In genomic region chr19:60580582-60581339, GRCm38 (mm10) we compare ENCODE assay signal across 7 mouse cellular contexts. TPM values are rescaled to one million over a fixed set of nuclear protein-coding genes. Genes with fewer than 3 reads are reported as not detected.
DNase-seq lines count a peak whose midpoint lies in the region; ATAC-seq lines count a peak whose summit lies in the region.

Gene Cacul1 (minus strand): TSS chr19:60581025.

- peaks cover 9% of the 10 kb centered on the region for H3K4me1 ChIP-seq in intestine, embryonic 16.5 days (ENCODE audit: control insufficient read depth, insufficient read depth, low read length)
- peaks cover 12% of the 10 kb centered on the region for H3K4me1 ChIP-seq in midbrain, embryonic 11.5 days (ENCODE audit: control insufficient read depth, insufficient read depth, low read length)

- H3K4me3 ChIP-seq in intestine, embryonic 16.5 days (ENCODE audit: low read length), result peak within 1 kb of the TSS; percentile 95
- peak within 1 kb of the TSS; percentile 97 for H3K4me3 ChIP-seq in midbrain, embryonic 11.5 days (ENCODE audit: low read depth, low read length)

- no peaks in the 10 kb centered on the region for H3K36me3 ChIP-seq in intestine, embryonic 16.5 days (ENCODE audit: control insufficient read depth, insufficient read depth, low read length)
- no peaks in the 10 kb centered on the region; the same call in 1 of the 2 replicates for H3K36me3 ChIP-seq in midbrain, embryonic 11.5 days (ENCODE audit: control insufficient read depth, insufficient read depth, low read length)

- no peaks in the 10 kb centered on the region for H3K27me3 ChIP-seq in intestine, embryonic 16.5 days (replicated peaks; ENCODE audit: control insufficient read depth, insufficient read depth, low read length)
- H3K27me3 ChIP-seq in midbrain, embryonic 11.5 days (ENCODE audit: control insufficient read depth, insufficient read depth, low read length), result no peaks in the 10 kb centered on the region

- intact Hi-C loops in left cerebral cortex, postnatal 36 days (cut with DNase I), result loop anchor here (1.0 kb wide), 1 partner anchor 175 kb away; the partner anchor contains the start of gene Nanos1

- WGBS in intestine, embryonic 16.5 days, result under 1% methylated on average over 64 of the region's 64 CpGs
- under 1% methylated on average over 53 of the region's 64 CpGs for WGBS in midbrain, embryonic 11.5 days

- peak within 1 kb of the TSS; percentile 87 for H3K9ac ChIP-seq in intestine, embryonic 16.5 days (ENCODE audit: low read depth, low read length)
- H3K9ac ChIP-seq in midbrain, embryonic 11.5 days (ENCODE audit: low read length), result peak within 1 kb of the TSS; percentile 97

- no peaks in the 10 kb centered on the region for H3K9me3 ChIP-seq in intestine, embryonic 16.5 days (ENCODE audit: control insufficient read depth, low read length)
- H3K9me3 ChIP-seq in midbrain, embryonic 11.5 days (ENCODE audit: control insufficient read depth, low read length), result no peaks in the 10 kb centered on the region

- peak; percentile 97 for ATAC-seq in intestine, embryonic 16.5 days
- ATAC-seq in midbrain, embryonic 11.5 days (ENCODE audit: low FRiP score), result peak; percentile 97

- peak within 1 kb of the TSS; percentile 93 for H3K27ac ChIP-seq in intestine, embryonic 16.5 days (ENCODE audit: low read length)
- H3K27ac ChIP-seq in midbrain, embryonic 11.5 days (ENCODE audit: low read depth, low read length), result peak within 1 kb of the TSS; percentile 83

- peak within 1 kb of the TSS; percentile 72 for H3K4me2 ChIP-seq in intestine, embryonic 16.5 days (ENCODE audit: low read depth, low read length)
- peak within 1 kb of the TSS; percentile 81 for H3K4me2 ChIP-seq in midbrain, embryonic 11.5 days

- DNase-seq in adrenal gland, adult 8-10 months, result peak; percentile 97
- peak; percentile 97 for DNase-seq in embryo, embryonic 9.5 days (ENCODE audit: extremely low spot score)
- peak; percentile 91 to 94 for DNase-seq in gastrocnemius, postnatal 4 days (ENCODE audit: low spot score in 2 of 2)
- peak; percentile 94 to 95 for DNase-seq in left cerebral cortex, postnatal 36 days (ENCODE audit: low spot score in 2 of 2)
- DNase-seq in midbrain, embryonic 11.5 days (ENCODE audit: low spot score, missing footprints), result peak; percentile 99
- DNase-seq in skeletal muscle tissue, adult 2 months (ENCODE audit: low read depth, low spot score), result peak; percentile 98

RNA-seq across cellular contexts. Expression of gene Cacul1, which starts in this region (rescaled TPM):
- total RNA-seq in adrenal gland, adult 8-10 months (2022), result 10 to 100 TPM; 47.6 to 50.8 (median 49.0) TPM
- 10 to 100 TPM; 35.0 to 36.8 TPM for total RNA-seq in gastrocnemius, postnatal 4 days (2021)
- 12.2 and 12.4 TPM in 2 replicates for polyA plus RNA-seq in intestine, embryonic 16.5 days (2015; fragmentation: Nextera tagmentation; extraction: Ambion mirVana)
- total RNA-seq in left cerebral cortex, postnatal 36 days (2021), result 10 to 100 TPM; 45.6 to 54.5 TPM
- 34.6 and 36.5 TPM in 2 replicates for polyA plus RNA-seq in midbrain, embryonic 11.5 days (2014; fragmentation: Nextera tagmentation; extraction: Ambion mirVana)

Comparison
In these comparisons a context has a peak if more than half of its experiments do, and no peak if none do; other contexts are left out.
1. Peak in every context shown above with its lines: DNase-seq, ATAC-seq, H3K4me3 ChIP-seq and H3K27ac ChIP-seq.